Mouse (Mus musculus) ES-Bruce4 (cell line): ENCODE measurements around the gene Dscaml1.

Experiments
- CTCF ChIP-seq: IDR thresholded peaks from one replicate; pipeline ENCODE4 v1.8.1; 2011; ENCODE audit warnings: low read depth, low read length
- POLR2A ChIP-seq: IDR thresholded peaks from one replicate; pipeline ENCODE4 v1.8.1; 2011; ENCODE audit warnings: low read length; ENCODE audit not compliant: insufficient read depth

GRCm38 (mm10) chr9:45677952-45678663, 251.7 kb downstream of the Dscaml1 start:
- TF ChIP-seq CTCF (no peak), POLR2A (no peak)
